Mouse (Mus musculus) forebrain, embryonic 10.5 days (tissue): ENCODE data around the gene Phb2. TPM values are rescaled to one million over a fixed set of nuclear protein-coding genes. Genes with fewer than 3 reads are reported as not detected.
"Not testable (repeated sequence)": the region's sequence is repeated elsewhere in the genome, so short reads cannot be mapped to it uniquely, and the experiment has no call there.

Experiments
- DNase-seq: peaks from one replicate; pipeline ENCODE4 v3.0.0-alpha.2; 2017; ENCODE audit warnings: low spot score; ENCODE audit errors: extremely low spot score
- H3K27ac ChIP-seq: fragments of 300-500 bp; sonication (generic); 2 replicates; pipeline ENCODE4 v1.5.1; 2016; ENCODE audit warnings: mild to moderate bottlenecking
- H3K27me3 ChIP-seq: fragments of 300-500 bp; sonication (generic); 2 replicates; pipeline ENCODE4 v1.6.1; 2016; ENCODE audit warnings: mild to moderate bottlenecking; ENCODE audit not compliant: poor library complexity, severe bottlenecking
- H3K36me3 ChIP-seq: fragments of 300-500 bp; sonication (generic); replicated peaks from 2 replicates; pipeline ENCODE4 v1.6.1; 2016; ENCODE audit warnings: mild to moderate bottlenecking, moderate library complexity
- H3K4me1 ChIP-seq: fragments of 300-500 bp; sonication (generic); 2 replicates; pipeline ENCODE4 v1.6.1; 2016
- H3K4me3 ChIP-seq: fragments of 300-500 bp; sonication (generic); 2 replicates; pipeline ENCODE4 v1.5.1; 2016; ENCODE audit warnings: mild to moderate bottlenecking, moderate library complexity
- H3K9me3 ChIP-seq: fragments of 300-500 bp; sonication (generic); 2 replicates; pipeline ENCODE4 v1.6.1; 2016; ENCODE audit warnings: mild to moderate bottlenecking, moderate library complexity
- WGBS: fragments of 180-500 bp; shearing (Covaris S2); methylation state at CpG from one replicate; pipeline ENCODE4 v1.1.7; 2016; 5-methylcytosine and 5-hydroxymethylcytosine counted together
- polyA plus RNA-seq: library from polyadenylated mRNA; unstranded; fragments of >200 nt; fragmentation: Nextera tagmentation; extraction: Ambion mirVana; gene quantifications from 2 replicates; pipeline ENCODE4 v1.2.1, GENCODE M21; 2016

The Phb2 gene
- polyA plus RNA-seq, 1 experiment from 2014 or later = 492 TPM

- H3K27ac ChIP-seq = no peak overlapping the region
- 93% methylated on average over 3 of the region's 3 CpGs for WGBS
- H3K4me3 ChIP-seq = no peak overlapping the region
- H3K9me3 ChIP-seq = no peaks in the 10 kb centered on the region
- H3K36me3 ChIP-seq = peaks cover 9% of the 10 kb centered on the region
- DNase-seq = no peak
- H3K27me3 ChIP-seq = no peaks in the 10 kb centered on the region
- 0 out of 2 replicates have a peak, but pooled peaks cover 4% of the 10 kb centered on the region for H3K4me1 ChIP-seq
These were observed 32.6 kb upstream of the Phb2 start for GRCm38 (mm10) chr6:124679486-124679885.

- H3K36me3 ChIP-seq = not testable (repeated sequence)
These were observed 29.8 kb upstream of the Phb2 start for GRCm38 (mm10) chr6:124682291-124682690.

GRCm38 (mm10) chr6:124683591-124684417 is 28.3 kb upstream of the Phb2 start:
- Histone ChIP-seq H3K4me3 (no peak overlapping the region), H3K27me3 (no peaks in the 10 kb centered on the region), H3K36me3 (no peaks in the 10 kb centered on the region), H3K27ac (no peak overlapping the region), H3K4me1 (peaks cover 9% of the 10 kb centered on the region), H3K9me3 (no peaks in the 10 kb centered on the region)
- DNase-seq = no peak
- WGBS = 91% methylated on average over 14 of the region's 14 CpGs

More at GRCm38 (mm10) chr6:124682291-124682690, 29.8 kb upstream of the Phb2 start:
- not testable (repeated sequence) for H3K4me1 ChIP-seq, H3K27ac ChIP-seq, DNase-seq, H3K4me3 ChIP-seq, H3K27me3 ChIP-seq, H3K9me3 ChIP-seq
- 55% methylated on average over 6 of the region's 6 CpGs for WGBS

GRCm38 (mm10) chr6:124685606-124686386 is 26.3 kb upstream of the Phb2 start:
- Histone ChIP-seq H3K27me3 (no peaks in the 10 kb centered on the region), H3K4me1 (peaks cover 9% of the 10 kb centered on the region), H3K4me3 (no peak overlapping the region), H3K27ac (no peak overlapping the region), H3K36me3 (no peaks in the 10 kb centered on the region), H3K9me3 (no peaks in the 10 kb centered on the region)
- 88% methylated on average over 12 of the region's 12 CpGs for WGBS
- no peak for DNase-seq

- not testable (repeated sequence) for H3K4me1 ChIP-seq, H3K27ac ChIP-seq, H3K4me3 ChIP-seq, H3K36me3 ChIP-seq, DNase-seq, H3K9me3 ChIP-seq, H3K27me3 ChIP-seq
- 69% methylated on average over 1 of the region's 1 CpGs for WGBS
These were observed 25.5 kb upstream of the Phb2 start for GRCm38 (mm10) chr6:124686644-124687043.

- DNase-seq = no peak
- Histone ChIP-seq H3K9me3 (no peaks in the 10 kb centered on the region), H3K4me1 (peaks cover 5% of the 10 kb centered on the region), H3K36me3 (no peaks in the 10 kb centered on the region), H3K27me3 (no peaks in the 10 kb centered on the region), H3K4me3 (no peak overlapping the region), H3K27ac (no peak overlapping the region)
- WGBS = 89% methylated on average over 8 of the region's 8 CpGs
These were observed 23.9 kb upstream of the Phb2 start for GRCm38 (mm10) chr6:124688151-124688758.

GRCm38 (mm10) chr6:124689011-124689410 is 23.1 kb upstream of the Phb2 start:
- peaks cover 6% of the 10 kb centered on the region for H3K4me1 ChIP-seq
- H3K36me3 ChIP-seq = no peaks in the 10 kb centered on the region
- DNase-seq = no peak
- WGBS = 95% methylated on average over 3 of the region's 3 CpGs
- no peak overlapping the region for H3K27ac ChIP-seq
- no peak overlapping the region for H3K4me3 ChIP-seq
- no peaks in the 10 kb centered on the region for H3K27me3 ChIP-seq
- H3K9me3 ChIP-seq = no peaks in the 10 kb centered on the region

GRCm38 (mm10) chr6:124690517-124690916 is 21.6 kb upstream of the Phb2 start:
- 91% methylated on average over 3 of the region's 3 CpGs for WGBS
- DNase-seq = no peak

DNA sequence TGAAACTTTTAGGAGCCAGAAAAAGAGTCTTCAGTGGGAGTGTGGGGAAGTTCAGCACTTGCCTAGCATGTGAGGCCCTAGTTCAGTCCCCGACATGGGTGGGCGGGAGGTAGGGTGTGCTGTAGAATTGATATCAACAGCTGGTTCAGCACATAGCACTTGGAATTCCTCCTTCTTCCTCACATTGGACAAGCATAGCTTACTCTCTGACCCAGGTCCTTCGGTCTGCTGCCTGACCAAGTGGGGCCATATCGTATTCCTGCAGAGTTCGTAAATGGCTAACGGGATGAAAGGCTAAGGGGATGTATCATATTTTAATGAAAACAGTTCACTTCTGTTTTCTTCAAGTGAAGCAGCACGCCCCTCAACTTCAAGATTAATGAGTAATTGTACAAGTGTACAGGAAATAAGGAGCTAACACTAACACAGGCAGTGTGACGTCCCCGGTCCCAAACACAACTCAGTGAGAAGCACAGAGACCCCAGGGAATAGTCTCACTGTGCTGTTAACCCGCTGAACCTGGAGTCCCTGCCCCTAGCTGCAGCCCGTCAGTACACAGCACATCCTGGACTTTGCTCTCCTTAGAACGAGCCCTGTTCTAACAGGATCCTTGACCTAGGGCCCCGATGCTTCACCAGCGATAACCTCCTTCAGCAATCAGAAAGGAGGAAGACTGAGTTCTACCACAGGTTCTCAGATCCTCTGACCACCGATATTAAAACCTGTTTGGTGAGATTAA is 18.7 kb upstream of the Phb2 start:
- Histone ChIP-seq H3K27ac (no peak overlapping the region), H3K4me1 (peaks cover 9% of the 10 kb centered on the region), H3K27me3 (no peaks in the 10 kb centered on the region), H3K4me3 (no peak overlapping the region), H3K36me3 (peaks cover under 1% of the 10 kb centered on the region; the same call in 1 of the 2 replicates), H3K9me3 (no peaks in the 10 kb centered on the region)
- DNase-seq = no peak
- WGBS = 80% methylated on average over 15 of the region's 15 CpGs

More at GRCm38 (mm10) chr6:124690517-124690916, 21.6 kb upstream of the Phb2 start:
- Histone ChIP-seq H3K4me3 (no peak overlapping the region), H3K36me3 (no peaks in the 10 kb centered on the region), H3K9me3 (no peaks in the 10 kb centered on the region), H3K4me1 (peaks cover 9% of the 10 kb centered on the region), H3K27me3 (no peaks in the 10 kb centered on the region), H3K27ac (no peak overlapping the region)

DNA sequence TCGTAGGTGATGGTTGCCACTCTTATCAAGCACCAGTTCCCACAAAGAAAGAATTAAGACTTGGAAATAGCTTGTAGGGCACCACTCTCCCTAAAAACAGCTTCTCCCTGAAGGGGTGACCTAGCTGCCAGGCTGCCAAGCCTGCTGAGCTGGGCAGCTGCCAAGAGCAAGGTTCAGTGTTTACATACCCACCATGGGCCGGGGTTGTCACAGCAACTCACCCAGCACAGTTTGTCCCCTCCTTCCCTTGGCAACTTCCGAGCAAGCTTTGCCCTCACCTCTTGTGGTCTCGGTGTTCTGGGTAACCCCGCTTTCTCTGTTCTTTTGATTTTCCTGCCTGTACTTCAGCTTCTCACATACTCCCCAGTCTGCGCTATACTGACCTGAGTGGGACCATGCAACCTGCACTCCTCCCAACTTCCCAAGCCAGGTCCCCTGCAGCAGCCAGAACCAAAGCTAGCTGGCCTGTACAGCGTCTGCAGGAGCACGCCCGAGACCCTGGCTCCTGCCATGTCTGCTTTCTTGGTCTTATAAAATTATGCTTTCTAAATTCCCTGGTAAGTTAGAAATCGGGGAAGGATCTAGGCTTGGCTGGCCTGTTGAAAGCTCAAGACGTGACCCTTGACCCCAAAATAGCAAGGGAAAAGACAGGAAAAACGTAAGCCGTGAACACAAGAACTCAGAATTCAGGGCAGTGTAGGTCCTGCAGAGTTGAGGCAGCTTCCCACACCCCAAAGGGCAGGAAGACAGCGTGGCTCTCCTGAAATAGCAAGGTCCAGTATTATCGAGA is 17.8 kb upstream of the Phb2 start:
- peaks cover 10% of the 10 kb centered on the region for H3K36me3 ChIP-seq
- H3K9me3 ChIP-seq = no peaks in the 10 kb centered on the region
- no peak for DNase-seq
- H3K27me3 ChIP-seq = no peaks in the 10 kb centered on the region
- WGBS = 89% methylated on average over 15 of the region's 15 CpGs
- H3K4me3 ChIP-seq = no peak overlapping the region
- H3K4me1 ChIP-seq = peaks cover 9% of the 10 kb centered on the region
- no peak overlapping the region for H3K27ac ChIP-seq

- H3K4me3 ChIP-seq = no peak overlapping the region
- peaks cover 9% of the 10 kb centered on the region for H3K4me1 ChIP-seq
- no peaks in the 10 kb centered on the region for H3K27me3 ChIP-seq
- DNase-seq = no peak
- 93% methylated on average over 7 of the region's 7 CpGs for WGBS
- no peaks in the 10 kb centered on the region for H3K9me3 ChIP-seq
- no peak overlapping the region for H3K27ac ChIP-seq
- H3K36me3 ChIP-seq = peaks cover 32% of the 10 kb centered on the region
These were observed 15.5 kb upstream of the Phb2 start for GRCm38 (mm10) chr6:124696441-124697150.
